Mouse (Mus musculus): ENCODE measurements around the gene Actn4.
A peak's percentile ranks its signal among the peaks of the same experiment; 100 is the strongest.
"Not testable (repeated sequence)": the region's sequence is repeated elsewhere in the genome, so short reads cannot be mapped to it uniquely, and the experiment has no call there.

Gene Actn4

DNA sequence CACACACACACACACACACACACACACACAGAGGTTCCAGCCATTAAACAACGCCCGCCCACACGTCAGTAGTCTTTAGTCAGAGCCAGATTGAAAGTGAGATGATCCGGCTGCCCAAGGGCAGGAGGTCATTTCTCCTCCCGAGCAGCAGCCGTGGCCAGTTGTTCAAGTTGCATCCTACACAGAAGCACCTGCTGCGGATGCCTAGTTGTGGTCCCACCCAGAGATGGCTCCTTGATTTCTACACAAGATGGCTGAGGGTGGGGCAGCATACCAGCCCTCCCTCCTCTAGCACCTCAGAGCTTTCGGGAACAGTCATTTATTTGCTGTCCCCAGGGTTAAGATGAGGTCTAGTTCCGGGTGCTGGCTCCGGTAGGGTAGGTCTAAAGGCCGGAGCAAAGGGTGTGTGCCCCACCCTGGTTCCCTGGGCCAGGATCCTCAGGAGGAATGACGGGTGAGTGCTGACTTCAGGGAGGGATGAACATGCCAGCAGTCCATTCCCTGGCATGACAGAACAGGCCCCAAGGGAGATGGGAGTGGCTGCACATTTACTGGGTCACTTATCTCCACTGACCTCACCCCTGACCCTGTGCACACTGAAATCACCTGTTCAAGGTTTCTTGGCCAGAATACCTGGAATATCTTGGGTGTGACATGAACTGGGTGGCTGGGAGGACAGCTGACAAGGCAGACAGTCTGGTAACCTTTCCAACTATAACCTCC, 7.7 kb upstream of the Actn4 start:
- no peak for DNase-seq (ENCODE audit: low read depth)

DNA sequence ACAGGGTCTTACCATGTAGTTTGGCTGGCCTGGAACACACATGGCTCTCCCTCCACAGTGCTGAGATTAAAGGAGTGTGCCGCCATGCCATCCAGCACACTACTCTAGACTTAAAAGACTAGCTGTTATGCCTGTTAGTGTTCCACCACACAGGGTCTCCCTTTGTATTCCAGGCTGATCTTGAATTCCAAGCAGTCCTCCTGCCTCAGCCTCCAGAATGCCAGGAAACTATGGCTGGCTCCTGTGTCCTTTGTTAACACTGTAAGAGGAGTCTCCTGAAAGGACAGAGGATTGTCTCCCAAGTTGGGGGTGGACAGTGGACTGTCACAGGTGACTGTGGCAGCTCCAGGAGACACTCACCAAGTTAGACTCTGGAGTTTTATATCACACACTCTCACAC, 7.1 kb upstream of the Actn4 start:
- DNase-seq (ENCODE audit: low read depth), result no peak

- not testable (repeated sequence) for DNase-seq (ENCODE audit: low read depth)
Observed at GRCm38 (mm10) chr7:28968120-28968519, 6.0 kb upstream of the Actn4 start.

- DNase-seq (ENCODE audit: low read depth), result no peak
Observed at GRCm38 (mm10) chr7:28966751-28967505, 4.8 kb upstream of the Actn4 start.

GRCm38 (mm10) chr7:28966181-28966580, 4.0 kb upstream of the Actn4 start:
- no peak for DNase-seq (ENCODE audit: low read depth)

- DNase-seq (ENCODE audit: low read depth), result no peak
Observed at GRCm38 (mm10) chr7:28965346-28965840, 3.3 kb upstream of the Actn4 start.

DNA sequence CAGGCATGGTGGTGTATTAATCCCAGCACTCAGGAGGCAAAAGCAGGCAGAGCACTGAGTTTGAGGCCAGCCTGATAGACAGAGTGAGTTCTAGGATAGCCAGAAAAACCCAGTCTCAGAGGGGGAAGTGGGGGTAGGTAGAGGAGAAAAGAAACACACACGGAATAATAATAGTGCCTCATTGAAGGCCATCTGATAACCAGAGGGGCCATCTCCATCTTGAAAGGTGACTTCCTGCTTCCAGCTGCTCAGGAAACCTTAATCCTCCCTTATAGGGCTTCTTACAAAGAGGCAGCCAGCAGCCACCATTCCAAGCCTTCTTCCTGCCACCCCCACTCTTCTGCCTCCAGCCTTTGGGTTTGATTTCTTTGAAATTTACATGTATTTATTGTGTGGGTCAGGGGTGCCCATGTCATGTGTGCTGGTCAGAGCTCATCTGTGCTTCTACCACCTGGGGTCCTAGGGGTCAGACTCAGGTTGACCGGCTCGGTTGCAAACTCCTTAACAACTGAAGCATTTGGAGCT, 1.3 kb upstream of the Actn4 start:
- DNase-seq (ENCODE audit: low read depth), result no peak

- no peak for DNase-seq (ENCODE audit: low read depth)
Observed at GRCm38 (mm10) chr7:28961584-28961926, 585 bp downstream of the Actn4 start.

- DNase-seq (ENCODE audit: low read depth), result no peak
Observed at GRCm38 (mm10) chr7:28960354-28961046, 1.6 kb downstream of the Actn4 start.

GRCm38 (mm10) chr7:28959505-28960045, 2.6 kb downstream of the Actn4 start:
- DNase-seq (ENCODE audit: low read depth), result no peak

DNA sequence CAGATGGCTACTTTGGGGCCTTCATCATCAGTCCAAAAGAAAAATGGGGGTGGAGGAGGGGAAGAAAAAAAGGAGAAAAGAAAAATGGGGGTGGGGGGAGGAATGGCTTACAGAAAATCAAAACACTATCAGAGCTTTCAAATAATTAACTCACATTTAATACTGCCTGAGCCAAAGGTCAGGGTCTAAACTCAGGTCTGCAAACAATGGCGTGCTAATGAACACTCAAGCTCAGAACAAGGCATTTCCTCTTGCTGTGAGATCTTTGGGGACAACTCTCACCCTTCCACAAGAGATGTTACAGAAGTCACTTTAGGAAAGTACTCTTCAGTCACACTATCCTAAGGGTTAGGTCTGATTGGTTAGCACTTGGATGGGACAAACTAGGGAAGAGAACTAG, 3.4 kb downstream of the Actn4 start:
- DNase-seq (ENCODE audit: low read depth), result no peak

DNA sequence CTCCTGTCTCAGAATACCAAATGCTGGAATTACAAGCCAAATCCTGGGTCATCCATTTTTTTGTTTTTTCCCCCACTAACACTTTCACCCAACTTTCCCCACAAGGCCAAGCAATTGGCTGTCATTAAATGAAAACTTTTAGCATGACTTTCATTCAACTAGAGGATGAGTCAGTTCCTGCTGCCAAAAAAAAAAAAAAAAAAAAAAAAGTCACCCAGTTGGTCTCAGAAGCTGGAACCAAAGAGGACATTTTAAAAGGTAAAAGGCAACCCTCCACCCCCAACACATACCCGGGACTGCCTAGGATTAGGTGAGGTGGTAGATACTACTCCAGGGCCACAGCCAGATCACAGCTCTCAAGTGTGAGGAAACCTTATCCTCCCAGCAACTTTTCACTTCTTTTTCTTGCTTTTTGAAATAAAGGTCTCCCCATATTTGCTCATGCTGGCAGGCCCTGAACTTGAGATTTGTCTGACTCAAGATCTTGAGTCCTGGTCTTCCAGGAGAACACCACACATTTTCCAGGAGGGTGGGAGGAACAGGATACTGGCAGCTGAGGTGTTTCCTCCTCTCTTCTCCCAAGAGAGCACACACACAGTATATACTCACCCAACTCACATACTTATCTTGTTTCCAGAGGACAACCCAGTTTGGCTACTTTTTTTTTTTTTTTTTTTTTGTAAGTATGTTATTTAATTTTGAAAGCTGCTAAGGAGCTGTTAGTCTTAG, 4.0 kb downstream of the Actn4 start:
- no peak for DNase-seq (ENCODE audit: low read depth)

- no peak for DNase-seq (ENCODE audit: low read depth)
Observed at GRCm38 (mm10) chr7:28957286-28957685, 4.9 kb downstream of the Actn4 start.

DNA sequence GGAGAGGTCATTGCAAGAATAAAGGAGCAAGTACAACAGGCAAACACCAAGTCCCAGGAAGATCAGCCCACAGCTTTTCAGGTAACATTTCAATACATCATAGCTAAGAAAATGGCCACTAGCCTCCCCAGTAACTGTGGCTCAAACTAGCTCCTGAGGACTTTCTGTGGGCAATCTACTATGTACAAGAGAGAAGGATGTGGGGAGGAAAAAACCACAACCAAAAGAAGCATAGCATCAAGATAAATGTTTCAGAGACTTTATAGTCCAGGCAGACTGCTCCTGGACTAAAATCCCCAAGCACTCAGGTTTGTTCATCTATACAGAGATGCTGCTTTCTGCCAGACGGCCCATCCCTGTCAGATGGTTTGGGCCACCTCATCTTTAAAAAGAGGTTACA, 5.9 kb downstream of the Actn4 start:
- DNase-seq (ENCODE audit: low read depth), result no peak

GRCm38 (mm10) chr7:28955295-28955897, 6.7 kb downstream of the Actn4 start:
- DNase-seq (ENCODE audit: low read depth), result no peak

DNA sequence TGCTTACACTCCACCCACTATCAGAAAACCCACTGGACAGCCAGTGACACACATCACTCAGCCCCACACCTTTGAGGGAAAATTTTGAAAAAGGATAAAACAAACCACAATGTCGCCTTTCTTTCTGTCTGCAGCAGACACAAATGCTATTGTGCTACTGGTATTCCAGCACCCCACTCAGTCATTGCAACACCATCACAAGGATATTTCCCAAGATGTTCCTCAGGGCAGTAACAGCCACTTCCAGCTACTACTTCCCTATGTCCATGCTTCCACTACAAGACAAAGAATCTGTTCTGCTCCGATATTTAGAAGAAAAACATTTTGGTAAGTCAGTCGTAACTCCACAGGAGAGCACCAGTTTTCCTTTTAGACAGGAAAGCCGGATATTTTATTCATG, 7.4 kb downstream of the Actn4 start:
- DNase-seq (ENCODE audit: low read depth), result no peak

GRCm38 (mm10) chr7:28953476-28954376, 8.4 kb downstream of the Actn4 start:
- DNase-seq (ENCODE audit: low read depth), result no peak

DNA sequence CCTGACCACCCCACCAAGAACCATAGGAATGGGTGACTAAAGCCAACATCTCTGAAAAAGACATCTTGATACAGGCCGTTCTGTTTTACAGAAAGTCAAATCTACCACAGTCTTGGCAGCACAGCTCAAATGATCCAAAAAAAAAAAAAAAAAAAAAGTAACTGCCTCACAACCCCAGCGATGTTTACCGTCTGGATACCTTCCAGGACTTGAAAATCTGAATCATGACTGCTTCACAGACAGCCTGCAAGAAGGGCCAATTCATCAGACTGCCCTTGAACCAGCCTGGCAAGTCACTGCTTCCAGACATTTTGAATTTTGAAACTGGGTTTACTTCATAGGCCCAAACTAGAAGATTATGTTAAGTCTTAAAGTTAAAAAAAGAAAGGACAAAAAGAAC, 9.4 kb downstream of the Actn4 start:
- peak; percentile 99 for DNase-seq (ENCODE audit: low read depth)

GRCm38 (mm10) chr7:28951764-28952163, 10.4 kb downstream of the Actn4 start:
- DNase-seq (ENCODE audit: low read depth), result no peak

DNA sequence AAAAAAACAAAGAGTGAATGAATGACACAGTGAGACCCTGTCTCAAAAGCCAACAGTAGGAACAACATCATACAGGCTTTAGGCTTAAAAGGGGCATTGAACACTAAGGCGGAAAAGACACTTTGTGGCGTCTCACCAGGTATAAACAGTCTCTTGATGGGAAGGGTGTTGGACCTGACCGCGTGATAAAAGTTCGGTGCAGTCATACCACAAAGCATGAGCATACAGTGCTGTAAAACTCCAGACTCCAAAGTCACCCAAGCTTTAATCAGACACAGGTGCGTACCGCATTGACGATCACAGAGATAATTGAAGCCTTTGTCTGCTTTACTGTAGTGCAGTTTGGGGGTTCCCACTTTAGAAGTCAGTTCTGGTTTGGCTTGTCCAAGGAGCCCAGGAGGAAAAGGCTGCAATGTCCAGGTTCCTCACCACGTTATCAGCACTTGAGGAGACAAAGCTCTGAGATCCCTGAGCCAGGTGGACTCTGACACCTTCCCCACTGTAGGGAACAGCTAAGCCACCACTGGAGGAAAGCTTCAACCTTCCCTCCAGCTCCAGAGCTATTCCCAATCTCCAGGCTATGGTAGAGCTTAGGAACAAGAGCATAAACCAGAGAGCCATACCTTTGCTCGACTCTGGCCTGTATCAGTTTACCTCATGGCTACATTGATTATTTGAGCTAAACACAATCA, 11.6 kb downstream of the Actn4 start:
- no peak for DNase-seq (ENCODE audit: low read depth)
